Mouse (Mus musculus) kidney, adult 2 months (tissue): ENCODE measurements around the gene Lbh. TPM values are rescaled to one million over a fixed set of nuclear protein-coding genes. Genes with fewer than 3 reads are reported as not detected.

Experiments
- DNase-seq: peaks from one replicate; pipeline ENCODE4 v3.0.0; 2021
- H3K27ac ChIP-seq: fragments of 200-500 bp; 2 replicates; pipeline ENCODE4 v1.5.1; 2012; ENCODE audit warnings: low read depth, low read length, control low read depth, inconsistent platforms; ENCODE audit not compliant: insufficient read depth
- H3K27me3 ChIP-seq: fragments of 200-500 bp; replicated peaks from 2 replicates; pipeline ENCODE4 v1.6.1; 2012; ENCODE audit warnings: mild to moderate bottlenecking, moderate library complexity, low read length, inconsistent platforms; ENCODE audit not compliant: control insufficient read depth, insufficient read depth
- H3K36me3 ChIP-seq: fragments of 200-500 bp; 2 replicates; pipeline ENCODE4 v1.6.1; 2012; ENCODE audit warnings: mild to moderate bottlenecking, moderate library complexity, low read length, inconsistent platforms; ENCODE audit not compliant: control insufficient read depth, insufficient read depth
- H3K4me1 ChIP-seq: fragments of 200-500 bp; 2 replicates; pipeline ENCODE4 v1.6.1; 2011; ENCODE audit warnings: low read length; ENCODE audit not compliant: control insufficient read depth, insufficient read depth
- H3K4me3 ChIP-seq: fragments of 200-500 bp; 2 replicates; pipeline ENCODE4 v1.5.1; 2011; ENCODE audit warnings: mild to moderate bottlenecking, low read depth, low read length, control low read depth; ENCODE audit not compliant: insufficient read depth
- CTCF ChIP-seq: fragments of 200-500 bp; conservative IDR thresholded peaks from 2 replicates; pipeline ENCODE4 v1.5.1; 2011; ENCODE audit warnings: low read depth, mild to moderate bottlenecking, control low read depth, low read length, moderate library complexity, mixed read lengths; ENCODE audit not compliant: insufficient read depth, insufficient read length
- POLR2A ChIP-seq: fragments of 200-500 bp; IDR thresholded peaks from one replicate; pipeline ENCODE4 v1.6.1; 2011; ENCODE audit warnings: low read depth, low read length, control low read depth
- WGBS: fragments of 180-500 bp; shearing (Covaris S2); methylation state at CpG from one replicate; pipeline ENCODE4 v1.1.7; 2018; 5-methylcytosine and 5-hydroxymethylcytosine counted together
- polyA plus RNA-seq: library from polyadenylated mRNA; depleted of rRNA; stranded (reverse); fragments of >200 nt; gene quantifications from 2 replicates; pipeline ENCODE4 v1.2.3, GENCODE M21; 2012

Lbh gene
- polyA plus RNA-seq, 1 experiment, result 66.4 TPM

- WGBS, result 69% methylated on average over 11 of the region's 11 CpGs
- no peak for DNase-seq
- Histone ChIP-seq H3K27me3 (no peaks in the 10 kb centered on the region), H3K4me3 (no peak overlapping the region), H3K27ac (no peak overlapping the region), H3K4me1 (no peaks in the 10 kb centered on the region), H3K36me3 (no peaks in the 10 kb centered on the region)
- TF ChIP-seq POLR2A (no peak), CTCF (no peak)
These were observed 6.8 kb upstream of the Lbh start for GRCm38 (mm10) chr17:72911283-72911682.

GRCm38 (mm10) chr17:72911751-72912150 is 6.4 kb upstream of the Lbh start:
- Histone ChIP-seq H3K4me3 (no peak overlapping the region), H3K4me1 (no peaks in the 10 kb centered on the region), H3K27me3 (no peaks in the 10 kb centered on the region), H3K36me3 (no peaks in the 10 kb centered on the region), H3K27ac (no peak overlapping the region)
- DNase-seq, result no peak
- WGBS, result 64% methylated on average over 1 of the region's 1 CpGs
- no peak for TF ChIP-seq POLR2A
- TF ChIP-seq CTCF, result no peak

- Histone ChIP-seq H3K27me3 (no peaks in the 10 kb centered on the region), H3K4me1 (no peaks in the 10 kb centered on the region), H3K4me3 (no peak overlapping the region), H3K27ac (no peak overlapping the region), H3K36me3 (no peaks in the 10 kb centered on the region)
- DNase-seq, result no peak
- TF ChIP-seq POLR2A (no peak), CTCF (no peak)
- 82% methylated on average over 2 of the region's 2 CpGs for WGBS
These were observed 4.0 kb upstream of the Lbh start for GRCm38 (mm10) chr17:72914082-72914481.

- Histone ChIP-seq H3K36me3 (no peaks in the 10 kb centered on the region; the same call in 1 of the 2 replicates), H3K4me3 (peak overlapping the region; percentile 82), H3K27me3 (no peaks in the 10 kb centered on the region), H3K27ac (peak overlapping the region; percentile 51), H3K4me1 (peaks cover 3% of the 10 kb centered on the region; the same call in 1 of the 2 replicates)
- 3% methylated on average over 37 of the region's 37 CpGs for WGBS
- TF ChIP-seq CTCF (peak; percentile 40), POLR2A (no peak)
- DNase-seq, result peak; percentile 66
These were observed 669 bp upstream of the Lbh start for GRCm38 (mm10) chr17:72917241-72918030.

- 2% methylated on average over 54 of the region's 54 CpGs for WGBS
- no peaks in the 10 kb centered on the region; the same call in 1 of the 2 replicates for H3K36me3 ChIP-seq
- TF ChIP-seq POLR2A (no peak), CTCF (no peak)
- no peaks in the 10 kb centered on the region for H3K27me3 ChIP-seq
- peak overlapping the region; percentile 82 for H3K4me3 ChIP-seq
- H3K27ac ChIP-seq, result peak overlapping the region; percentile 58
- peaks cover 3% of the 10 kb centered on the region; the same call in 1 of the 2 replicates for H3K4me1 ChIP-seq
- peak; percentile 43 for DNase-seq
These were observed 751 bp downstream of the Lbh start for GRCm38 (mm10) chr17:72918571-72919541.

- H3K27me3 ChIP-seq, result no peaks in the 10 kb centered on the region
- WGBS, result 40% methylated on average over 3 of the region's 3 CpGs
- TF ChIP-seq POLR2A, result no peak
- no peak for TF ChIP-seq CTCF
- H3K4me1 ChIP-seq, result peaks cover 9% of the 10 kb centered on the region; the same call in 1 of the 2 replicates
- H3K27ac ChIP-seq, result peak overlapping the region; percentile 58
- no peak for DNase-seq
- H3K36me3 ChIP-seq, result no peaks in the 10 kb centered on the region; the same call in 1 of the 2 replicates
- H3K4me3 ChIP-seq, result peak overlapping the region; percentile 82
These were observed 1.5 kb downstream of the Lbh start for GRCm38 (mm10) chr17:72919641-72920040.
